ENCODE assay signal across 7 mouse cellular contexts in genomic region chr15:77756848-77757247, GRCm38 (mm10). TPM values are rescaled to one million over a fixed set of nuclear protein-coding genes. Genes with fewer than 3 reads are reported as not detected.
DNase-seq lines count a peak whose midpoint lies in the region; ATAC-seq and TF ChIP-seq lines count a peak whose summit lies in the region.

TSS of gene Apol8 (minus strand) at chr15:77757003.

- peak within 1 kb of the TSS; percentile 87 for H3K27ac ChIP-seq in liver, embryonic 14.5 days

- peak within 1 kb of the TSS; percentile 82 for H3K4me2 ChIP-seq in liver, embryonic 14.5 days (ENCODE audit: low read depth)

- H3K9ac ChIP-seq in liver, embryonic 14.5 days (replicated peaks): peak within 1 kb of the TSS; percentile 72

- WGBS in liver, embryonic 14.5 days (ENCODE audit: insufficient replicate concordance): 4% methylated on average over 9 of the region's 9 CpGs

- peak; percentile 28; the same call in 1 of the 2 replicates for ATAC-seq in liver, embryonic 14.5 days (ENCODE audit: insufficient read depth)

- peak; percentile 100 for TF ChIP-seq CTCF in liver, embryonic 14.5 days (IDR thresholded peaks at IDR 0.05; ENCODE audit: low read depth)

- H3K36me3 ChIP-seq in liver, embryonic 14.5 days (replicated peaks; ENCODE audit: control insufficient read depth, insufficient read depth, low read depth): peaks cover 27% of the 10 kb centered on the region

- no peaks in the 10 kb centered on the region for H3K27me3 ChIP-seq in liver, embryonic 14.5 days (ENCODE audit: control insufficient read depth, insufficient read depth, low read length)

- H3K9me3 ChIP-seq in liver, embryonic 14.5 days (ENCODE audit: control insufficient read depth, low read length): no peaks in the 10 kb centered on the region

- peak within 1 kb of the TSS; percentile 67 to 80 for H3K4me3 ChIP-seq in liver, embryonic 14.5 days (ENCODE audit: insufficient read depth in 1 of 2, low read depth in 2 of 2, low read length in 2 of 2)

- peaks cover 21 to 28% of the 10 kb centered on the region in 2 experiments for H3K4me1 ChIP-seq in liver, embryonic 14.5 days (replicated peaks; ENCODE audit: control insufficient read depth in 2 of 2, insufficient read depth in 2 of 2, low read length in 1 of 2)

- peak; percentile 42 for DNase-seq in urinary bladder, postnatal 25 days (ENCODE audit: low spot score)
- no peak for DNase-seq in urinary bladder, adult 2 months (ENCODE audit: low spot score)
- DNase-seq in adrenal gland, postnatal 10 days: peak; percentile 68
- DNase-seq in embryo, embryonic 9.5 days (ENCODE audit: extremely low spot score): peak; percentile 66
- DNase-seq in kidney, postnatal 14 days: peak; percentile 60
- peak; percentile 65 to 77 (median 71) for DNase-seq in liver, embryonic 14.5 days (ENCODE audit: low read depth in 3 of 3, low spot score in 3 of 3)
- peak; percentile 78 for DNase-seq in retina, postnatal 1 day

- no peak for TF ChIP-seq EP300 in liver, embryonic 14.5 days (IDR thresholded peaks at IDR 0.05; ENCODE audit: low read depth)

RNA-seq across cellular contexts. Expression of gene Apol8, which starts in this region (rescaled TPM):
- polyA plus RNA-seq in urinary bladder, adult 2 months (2012; rRNA removed): 0.29 and 0.72 TPM in 2 replicates
- total RNA-seq in adrenal gland, postnatal 10 days (2021): under 1 TPM; 0.39 to 0.88 TPM
- polyA plus RNA-seq in liver, embryonic 14.5 days (2012; rRNA removed): 32.6 and 43.9 TPM in 2 replicates
- 12.7 and 13.5 TPM in 2 replicates for polyA plus RNA-seq in liver, embryonic 14.5 days (2014; fragmentation: Nextera tagmentation; extraction: Ambion mirVana)

Comparison
In these comparisons a context has a peak if more than half of its experiments do, and no peak if none do; other contexts are left out.
1. Peak in DNase-seq in adrenal gland, postnatal 10 days; RNA of the gene not detected or under 1 TPM.